25 mouse cellular contexts compared by ENCODE assay signal in the genomic region with DNA sequence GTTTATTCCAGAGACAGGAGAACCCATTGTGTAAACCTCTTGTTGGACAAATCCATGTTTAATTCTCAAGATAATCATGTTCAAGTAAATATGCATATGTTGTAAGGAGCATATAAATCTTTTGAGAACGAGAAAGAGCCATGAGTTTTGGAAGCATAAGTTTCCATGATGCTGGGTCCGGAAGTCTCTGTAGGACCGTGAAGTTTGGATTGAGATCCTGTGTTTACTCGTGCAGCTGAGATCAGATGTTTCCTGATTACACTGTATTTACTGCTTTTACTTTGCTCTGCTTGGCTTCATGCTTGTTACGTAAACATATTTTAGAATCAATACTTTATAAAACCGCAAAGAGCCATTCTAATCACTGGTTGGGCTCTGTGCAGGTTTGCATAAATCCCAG.
DNase-seq lines count a peak whose midpoint lies in the region; ATAC-seq and TF ChIP-seq lines count a peak whose summit lies in the region.
"Had no signal": no experiment of that assay in that cellular context is flagged by ENCODE, and none has a peak within 500 bp of the region (broad histone marks: within the 10 kb centered on the region; RNA-seq: fewer than 3 reads in every experiment).

No protein-coding gene starts in this region.

- no peak for DNase-seq in lung, adult 2 months
- peak; percentile 24 for DNase-seq in lung, postnatal 0 days (ENCODE audit: low spot score)
- no peak for DNase-seq in lung, adult 18-20 months
- no peak for DNase-seq in thymus, postnatal 0 days (ENCODE audit: low spot score)
- DNase-seq: adrenal gland, adult 2 months; adrenal gland, postnatal 10 days; adrenal gland, postnatal 25 days; cerebellum, adult 11 months; cerebellum, adult 18-20 months; cerebellum, adult 8-10 months; cerebellum, adult 9-11 months; cerebellum, postnatal 14 days; cerebellum, postnatal 36 days; embryo, embryonic 11 days had no signal

- H3K27me3 ChIP-seq in intestine, embryonic 15.5 days (replicated peaks) = no peaks in the 10 kb centered on the region
- H3K27me3 ChIP-seq in intestine, postnatal 0 days (replicated peaks; ENCODE audit: control insufficient read depth, insufficient read depth, low read length) = no peaks in the 10 kb centered on the region
- no peaks in the 10 kb centered on the region for H3K27me3 ChIP-seq in lung, embryonic 15.5 days
- no peaks in the 10 kb centered on the region for H3K27me3 ChIP-seq in lung, postnatal 0 days (replicated peaks; ENCODE audit: insufficient read depth, low read length)
- H3K27me3 ChIP-seq in intestine, embryonic 16.5 days (replicated peaks; ENCODE audit: control insufficient read depth, insufficient read depth, low read length) = no peaks in the 10 kb centered on the region
- H3K27me3 ChIP-seq: embryonic facial prominence, embryonic 12.5 days; embryonic facial prominence, embryonic 15.5 days; forebrain, embryonic 12.5 days had no signal

- no peak overlapping the region for H3K4me3 ChIP-seq in intestine, embryonic 15.5 days (replicated peaks)
- H3K4me3 ChIP-seq in intestine, postnatal 0 days (ENCODE audit: low read depth, low read length) = no peak overlapping the region
- no peak overlapping the region for H3K4me3 ChIP-seq in lung, embryonic 15.5 days
- no peak overlapping the region for H3K4me3 ChIP-seq in lung, adult 2 months (replicated peaks; ENCODE audit: extremely low read depth, low read depth, low read length)
- no peak overlapping the region for H3K4me3 ChIP-seq in lung, postnatal 0 days (ENCODE audit: low read depth, low read length)
- H3K4me3 ChIP-seq in intestine, embryonic 16.5 days (ENCODE audit: low read length) = no peak overlapping the region
- H3K4me3 ChIP-seq: embryonic facial prominence, embryonic 12.5 days; embryonic facial prominence, embryonic 15.5 days; erythroblast, embryonic 14.5 days; forebrain, embryonic 10.5 days; forebrain, embryonic 12.5 days had no signal

- TF ChIP-seq POLR2A in lung, adult 2 months (IDR thresholded peaks at IDR 0.05; ENCODE audit: borderline replicate concordance, extremely low read depth, low read depth, low read length) = no peak

- no peak overlapping the region for H3K4me2 ChIP-seq in intestine, embryonic 15.5 days (replicated peaks)
- no peak overlapping the region for H3K4me2 ChIP-seq in intestine, postnatal 0 days (replicated peaks; ENCODE audit: low read depth)
- no peak overlapping the region for H3K4me2 ChIP-seq in lung, embryonic 15.5 days
- no peak overlapping the region for H3K4me2 ChIP-seq in lung, postnatal 0 days (replicated peaks; ENCODE audit: low read depth, low read length)
- H3K4me2 ChIP-seq in intestine, embryonic 16.5 days (ENCODE audit: low read depth, low read length) = no peak overlapping the region
- H3K4me2 ChIP-seq: embryonic facial prominence, embryonic 12.5 days; embryonic facial prominence, embryonic 15.5 days; forebrain, embryonic 12.5 days had no signal

- H3K9ac ChIP-seq in intestine, embryonic 15.5 days = no peak overlapping the region
- no peak overlapping the region for H3K9ac ChIP-seq in intestine, postnatal 0 days (ENCODE audit: low read depth, low read length)
- no peak overlapping the region for H3K9ac ChIP-seq in lung, embryonic 15.5 days
- H3K9ac ChIP-seq in lung, postnatal 0 days (replicated peaks; ENCODE audit: low read depth) = no peak overlapping the region
- H3K9ac ChIP-seq in intestine, embryonic 16.5 days (ENCODE audit: low read depth, low read length) = no peak overlapping the region
- H3K9ac ChIP-seq: embryonic facial prominence, embryonic 12.5 days; embryonic facial prominence, embryonic 15.5 days; forebrain, embryonic 12.5 days had no signal

- ATAC-seq in intestine, embryonic 15.5 days = peak; percentile 39; the same call in 1 of the 2 replicates
- no peak for ATAC-seq in intestine, postnatal 0 days
- peak; percentile 42; the same call in 1 of the 2 replicates for ATAC-seq in lung, embryonic 15.5 days (ENCODE audit: borderline replicate concordance, extremely low read depth, low FRiP score, low TSS enrichment)
- peak; percentile 48 for ATAC-seq in lung, postnatal 0 days
- ATAC-seq in intestine, embryonic 16.5 days = peak; percentile 71
- ATAC-seq: forebrain, embryonic 14.5 days; forebrain, embryonic 16.5 days had no signal

- H3K36me3 ChIP-seq in intestine, embryonic 15.5 days = no peaks in the 10 kb centered on the region
- no peaks in the 10 kb centered on the region for H3K36me3 ChIP-seq in intestine, postnatal 0 days (ENCODE audit: control insufficient read depth, insufficient read depth)
- no peaks in the 10 kb centered on the region for H3K36me3 ChIP-seq in lung, embryonic 15.5 days
- no peaks in the 10 kb centered on the region for H3K36me3 ChIP-seq in lung, postnatal 0 days (ENCODE audit: insufficient read depth, low read length)
- H3K36me3 ChIP-seq in intestine, embryonic 16.5 days (ENCODE audit: control insufficient read depth, insufficient read depth, low read length) = no peaks in the 10 kb centered on the region
- H3K36me3 ChIP-seq: embryonic facial prominence, embryonic 12.5 days; embryonic facial prominence, embryonic 15.5 days; forebrain, embryonic 10.5 days; forebrain, embryonic 12.5 days had no signal

- no peak overlapping the region for H3K27ac ChIP-seq in intestine, embryonic 15.5 days
- H3K27ac ChIP-seq in intestine, postnatal 0 days (ENCODE audit: low read depth, low read length) = no peak overlapping the region
- H3K27ac ChIP-seq in lung, embryonic 15.5 days = no peak overlapping the region
- H3K27ac ChIP-seq in lung, postnatal 0 days (ENCODE audit: low read length) = no peak overlapping the region
- no peak overlapping the region for H3K27ac ChIP-seq in intestine, embryonic 16.5 days (ENCODE audit: low read length)
- H3K27ac ChIP-seq: embryonic facial prominence, embryonic 12.5 days; embryonic facial prominence, embryonic 15.5 days; forebrain, embryonic 10.5 days; forebrain, embryonic 12.5 days had no signal

- no peaks in the 10 kb centered on the region for H3K9me3 ChIP-seq in intestine, embryonic 15.5 days
- no peaks in the 10 kb centered on the region for H3K9me3 ChIP-seq in intestine, postnatal 0 days (ENCODE audit: control insufficient read depth)
- no peaks in the 10 kb centered on the region for H3K9me3 ChIP-seq in lung, embryonic 15.5 days
- no peaks in the 10 kb centered on the region for H3K9me3 ChIP-seq in lung, postnatal 0 days (ENCODE audit: low read length)
- H3K9me3 ChIP-seq in intestine, embryonic 16.5 days (ENCODE audit: control insufficient read depth, low read length) = no peaks in the 10 kb centered on the region; the same call in 1 of the 2 replicates
- H3K9me3 ChIP-seq: embryonic facial prominence, embryonic 12.5 days; embryonic facial prominence, embryonic 15.5 days; forebrain, embryonic 10.5 days; forebrain, embryonic 12.5 days had no signal

- 65% methylated on average over 6 of the region's 6 CpGs for WGBS in intestine, embryonic 15.5 days
- 61% methylated on average over 6 of the region's 6 CpGs for WGBS in intestine, postnatal 0 days
- WGBS in lung, embryonic 15.5 days = 61% methylated on average over 6 of the region's 6 CpGs
- 54% methylated on average over 6 of the region's 6 CpGs for WGBS in lung, adult 2 months
- WGBS in lung, postnatal 0 days = 50% methylated on average over 6 of the region's 6 CpGs
- WGBS in intestine, embryonic 16.5 days = 74% methylated on average over 6 of the region's 6 CpGs

- H3K4me1 ChIP-seq in intestine, embryonic 15.5 days (replicated peaks) = no peaks in the 10 kb centered on the region
- no peaks in the 10 kb centered on the region for H3K4me1 ChIP-seq in intestine, postnatal 0 days (replicated peaks; ENCODE audit: control insufficient read depth, insufficient read depth, low read length)
- no peaks in the 10 kb centered on the region for H3K4me1 ChIP-seq in lung, embryonic 15.5 days
- H3K4me1 ChIP-seq in lung, adult 2 months (ENCODE audit: control insufficient read depth, insufficient read depth, low read length) = no peaks in the 10 kb centered on the region; the same call in 1 of the 2 replicates
- H3K4me1 ChIP-seq in lung, postnatal 0 days (ENCODE audit: insufficient read depth, low read depth, low read length) = no peaks in the 10 kb centered on the region
- H3K4me1 ChIP-seq in intestine, embryonic 16.5 days (ENCODE audit: control insufficient read depth, insufficient read depth, low read length) = no peaks in the 10 kb centered on the region
- H3K4me1 ChIP-seq: embryonic facial prominence, embryonic 12.5 days; embryonic facial prominence, embryonic 15.5 days; forebrain, embryonic 10.5 days; forebrain, embryonic 12.5 days had no signal

- no peak for TF ChIP-seq CTCF in intestine, postnatal 0 days (IDR thresholded peaks at IDR 0.05; ENCODE audit: low read depth)
- no peak for TF ChIP-seq CTCF in lung, adult 2 months (IDR thresholded peaks at IDR 0.05; ENCODE audit: insufficient read depth, low read length)
- no peak for TF ChIP-seq CTCF in lung, postnatal 0 days (IDR thresholded peaks at IDR 0.05)

- peak; percentile 48; the same call in 1 of the 2 replicates for TF ChIP-seq EP300 in lung, postnatal 0 days (IDR thresholded peaks at IDR 0.05)
